ENCODE assay signal across 1 mouse cellular context in genomic region chr5:129918065-129918651, GRCm38 (mm10).
TF ChIP-seq lines count a peak whose summit lies in the region.

No protein-coding gene starts in this region.

TF ChIP-seq in ES-E14, 5 proteins besides CTCF, POLR2A, EP300 and RAD21:
- peak; percentile 98 for TF ChIP-seq CHD2 (IDR thresholded peaks at IDR 0.05; ENCODE audit: low read depth, low read length)
- TF ChIP-seq ZNF384 (IDR thresholded peaks at IDR 0.05; ENCODE audit: low read depth, low read length) = no peak
